Comparison of ENCODE assay signal across 10 mouse cellular contexts in the genomic region with DNA sequence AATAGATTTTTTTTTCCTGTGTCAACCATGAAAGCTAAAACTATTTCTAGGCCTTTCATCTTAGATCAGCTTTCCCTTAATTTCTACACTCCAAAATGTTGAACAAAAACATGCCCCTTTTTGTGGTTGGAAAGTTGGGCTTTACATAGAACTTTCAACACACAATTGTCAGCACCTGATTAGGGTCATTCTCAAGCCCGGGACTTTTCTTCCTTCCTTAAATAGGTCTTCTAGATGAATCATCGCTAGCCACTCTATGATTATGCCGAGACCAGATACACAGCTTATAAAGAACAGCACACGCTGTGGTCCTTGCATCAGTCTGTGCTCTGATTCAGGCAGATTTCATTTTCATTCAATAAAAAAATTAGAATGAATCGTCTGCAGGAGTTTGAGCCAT.
"Had no signal": no experiment of that assay in that cellular context is flagged by ENCODE, and none has a peak within 500 bp of the region (broad histone marks: within the 10 kb centered on the region; RNA-seq: fewer than 3 reads in every experiment).

No protein-coding gene starts in this region.

- H3K27me3 ChIP-seq: limb, embryonic 13.5 days; midbrain, embryonic 12.5 days had no signal

- H3K4me1 ChIP-seq: limb, embryonic 13.5 days; midbrain, embryonic 12.5 days had no signal

- DNase-seq: layer of hippocampus, adult 9-11 months; left cerebral cortex, postnatal 4 days; lung, adult 18-20 months; retina, postnatal 1 day; right cerebral cortex, postnatal 4 days; thymus, postnatal 36 days had no signal

- ATAC-seq: midbrain, embryonic 16.5 days had no signal

- H3K4me3 ChIP-seq: limb, embryonic 13.5 days; midbrain, embryonic 12.5 days had no signal

- H3K36me3 ChIP-seq: limb, embryonic 13.5 days; midbrain, embryonic 12.5 days had no signal

- H3K4me2 ChIP-seq: limb, embryonic 13.5 days; midbrain, embryonic 12.5 days had no signal

- H3K9me3 ChIP-seq: limb, embryonic 13.5 days; midbrain, embryonic 12.5 days had no signal

- H3K9ac ChIP-seq: limb, embryonic 13.5 days; liver, embryonic 14.5 days; midbrain, embryonic 12.5 days had no signal

- H3K27ac ChIP-seq: limb, embryonic 13.5 days; liver, embryonic 14.5 days; midbrain, embryonic 12.5 days had no signal
